Mouse (Mus musculus) right cerebral cortex, postnatal 4 days (tissue): ENCODE data around the gene Cxcr4.
A peak's percentile ranks its signal among the peaks of the same experiment; 100 is the strongest.
"Not testable (repeated sequence)": the region's sequence is repeated elsewhere in the genome, so short reads cannot be mapped to it uniquely, and the experiment has no call there.

Source experiments
- DNase-seq: peaks from one replicate; pipeline ENCODE4 v3.0.0-alpha.2; 2022

Gene Cxcr4

GRCm38 (mm10) chr1:128597209-128597782 is 5.2 kb upstream of the Cxcr4 start:
- DNase-seq = no peak

DNA sequence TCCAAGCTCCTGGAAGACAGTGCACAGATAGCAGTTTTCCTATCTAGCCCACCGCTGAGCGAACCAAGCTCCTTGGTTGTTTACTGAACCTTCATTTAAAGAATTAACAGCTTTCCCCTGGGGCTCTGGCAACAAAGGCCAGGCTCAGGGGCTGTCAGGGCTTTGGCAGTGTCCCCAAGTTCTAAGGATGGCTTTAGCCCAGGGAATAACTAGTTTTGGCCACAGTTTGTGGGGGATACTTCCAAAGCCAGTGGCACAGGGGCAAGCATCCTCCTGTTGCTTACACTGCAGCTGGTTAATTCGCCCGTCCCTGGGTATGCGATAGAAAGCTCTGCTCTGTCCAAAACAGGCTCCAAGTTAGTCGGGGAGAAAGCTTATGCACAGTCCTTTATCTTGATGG is 3.4 kb upstream of the Cxcr4 start:
- no peak for DNase-seq

DNA sequence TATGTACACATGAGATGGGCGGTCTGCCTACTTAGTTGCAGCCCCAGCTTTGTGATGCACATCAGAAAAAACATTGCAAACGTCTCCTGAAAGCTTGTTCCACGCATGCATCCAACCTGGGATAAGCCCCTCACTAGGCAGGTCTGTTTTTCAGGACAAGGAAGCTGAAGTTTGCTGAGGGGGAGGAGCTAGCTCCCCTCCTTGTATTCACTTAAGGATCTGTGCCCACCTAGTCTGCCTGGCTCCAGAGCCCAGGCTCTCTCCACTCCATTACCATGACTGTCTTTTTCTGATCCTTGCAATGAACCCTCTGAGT is 3.0 kb upstream of the Cxcr4 start:
- DNase-seq = no peak

DNA sequence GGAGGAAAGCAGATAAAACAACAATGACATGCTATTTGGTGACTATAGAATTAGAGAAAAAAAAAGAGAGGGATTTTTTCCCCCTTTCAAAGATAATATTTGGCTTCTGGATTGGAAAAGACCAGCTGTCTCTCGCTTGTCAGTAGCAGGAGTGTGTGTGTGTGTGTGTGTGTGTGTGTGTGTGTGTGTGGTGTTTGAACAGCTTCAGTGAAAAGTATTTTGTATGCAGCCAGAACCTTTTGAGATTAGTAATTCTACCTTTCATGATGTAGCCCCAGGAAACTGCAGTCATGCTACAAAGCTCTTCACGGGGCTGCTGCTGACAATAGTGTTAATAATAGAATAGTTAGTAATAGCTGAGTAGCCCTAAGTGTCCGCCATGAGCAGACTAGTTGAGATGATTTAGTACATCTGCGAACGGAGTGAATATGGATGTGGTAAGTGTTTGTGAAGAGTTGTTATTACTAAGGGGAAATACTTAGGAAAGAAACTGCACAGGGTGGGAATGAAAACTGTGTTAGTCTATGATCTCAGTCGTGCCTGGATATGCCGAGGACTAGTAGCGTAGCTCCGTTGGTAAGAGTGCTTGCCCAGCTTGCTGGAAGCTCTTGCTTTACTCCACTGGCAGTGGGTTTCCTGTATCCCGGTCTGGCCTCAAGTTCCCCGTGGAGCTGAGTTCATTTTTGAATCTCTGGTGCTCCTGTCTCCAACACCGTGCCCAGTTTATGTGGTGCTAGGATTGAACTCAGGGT is 2.4 kb upstream of the Cxcr4 start:
- DNase-seq = no peak

GRCm38 (mm10) chr1:128592961-128593501 is 938 bp upstream of the Cxcr4 start:
- peak; percentile 68 for DNase-seq

GRCm38 (mm10) chr1:128591721-128592210 is 327 bp downstream of the Cxcr4 start:
- DNase-seq = peak; percentile 21

GRCm38 (mm10) chr1:128590816-128591720 is 1.0 kb downstream of the Cxcr4 start:
- DNase-seq = peak; percentile 65

- no peak for DNase-seq
Measured at GRCm38 (mm10) chr1:128590011-128590410, 2.1 kb downstream of the Cxcr4 start.

DNA sequence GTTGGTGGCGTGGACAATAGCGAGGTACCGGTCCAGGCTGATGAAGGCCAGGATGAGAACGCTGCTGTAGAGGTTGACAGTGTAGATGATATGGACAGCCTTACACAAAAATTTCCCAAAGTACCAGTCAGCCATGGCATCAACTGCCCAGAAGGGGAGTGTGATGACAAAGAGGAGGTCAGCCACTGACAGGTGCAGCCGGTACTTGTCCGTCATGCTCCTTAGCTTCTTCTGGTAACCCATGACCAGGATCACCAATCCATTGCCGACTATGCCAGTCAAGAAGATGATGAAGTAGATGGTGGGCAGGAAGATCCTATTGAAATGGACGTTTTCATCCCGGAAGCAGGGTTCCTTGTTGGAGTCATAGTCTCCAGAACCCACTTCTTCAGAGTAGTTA is 2.6 kb downstream of the Cxcr4 start:
- DNase-seq = no peak

- no peak for DNase-seq
Measured at GRCm38 (mm10) chr1:128588337-128588736, 3.8 kb downstream of the Cxcr4 start.

DNA sequence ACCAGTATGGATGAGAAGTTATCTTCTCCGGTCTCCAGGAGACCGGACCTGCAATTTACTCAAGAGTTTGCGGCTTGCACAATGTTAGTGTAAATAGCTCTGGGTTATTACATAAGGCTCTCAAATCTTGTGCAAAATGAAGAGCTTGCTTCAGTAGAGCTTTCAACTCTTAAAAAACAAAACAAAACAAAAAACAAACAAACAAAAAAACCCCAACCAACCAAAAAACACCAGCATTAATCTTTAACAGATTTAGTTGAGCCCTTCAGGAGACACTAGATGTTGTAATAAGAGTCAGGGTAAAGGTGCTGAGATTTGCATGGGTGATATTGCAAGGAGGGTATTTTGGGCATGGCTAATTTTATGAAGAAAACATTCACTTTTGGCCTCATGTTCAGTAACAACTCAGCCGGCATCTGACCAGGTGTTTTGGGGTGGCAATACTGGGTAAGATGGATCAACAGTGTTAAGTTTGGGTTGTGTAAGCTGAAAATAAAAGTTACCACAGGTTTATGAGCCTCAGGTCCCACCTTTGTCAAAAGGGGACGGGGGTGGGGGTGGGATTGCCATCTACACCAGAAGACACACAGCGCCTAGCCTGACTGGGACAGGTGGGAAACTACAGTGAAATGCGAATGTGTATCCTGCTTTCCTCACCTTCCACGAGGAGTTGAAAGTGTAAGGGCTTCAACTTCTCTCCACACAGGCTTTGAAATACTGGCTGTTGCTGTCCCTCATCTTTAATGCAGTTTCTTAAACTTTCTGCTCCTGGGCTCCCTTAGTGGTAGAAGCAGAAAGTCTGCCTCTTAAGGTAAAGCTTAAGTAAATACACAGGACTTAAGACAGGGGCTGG is 4.9 kb downstream of the Cxcr4 start:
- DNase-seq = no peak

GRCm38 (mm10) chr1:128586162-128586927 is 5.7 kb downstream of the Cxcr4 start:
- DNase-seq = no peak

- DNase-seq = no peak
Measured at GRCm38 (mm10) chr1:128585396-128586161, 6.5 kb downstream of the Cxcr4 start.

- not testable (repeated sequence) for DNase-seq
Measured at GRCm38 (mm10) chr1:128584716-128585115, 7.4 kb downstream of the Cxcr4 start.

DNA sequence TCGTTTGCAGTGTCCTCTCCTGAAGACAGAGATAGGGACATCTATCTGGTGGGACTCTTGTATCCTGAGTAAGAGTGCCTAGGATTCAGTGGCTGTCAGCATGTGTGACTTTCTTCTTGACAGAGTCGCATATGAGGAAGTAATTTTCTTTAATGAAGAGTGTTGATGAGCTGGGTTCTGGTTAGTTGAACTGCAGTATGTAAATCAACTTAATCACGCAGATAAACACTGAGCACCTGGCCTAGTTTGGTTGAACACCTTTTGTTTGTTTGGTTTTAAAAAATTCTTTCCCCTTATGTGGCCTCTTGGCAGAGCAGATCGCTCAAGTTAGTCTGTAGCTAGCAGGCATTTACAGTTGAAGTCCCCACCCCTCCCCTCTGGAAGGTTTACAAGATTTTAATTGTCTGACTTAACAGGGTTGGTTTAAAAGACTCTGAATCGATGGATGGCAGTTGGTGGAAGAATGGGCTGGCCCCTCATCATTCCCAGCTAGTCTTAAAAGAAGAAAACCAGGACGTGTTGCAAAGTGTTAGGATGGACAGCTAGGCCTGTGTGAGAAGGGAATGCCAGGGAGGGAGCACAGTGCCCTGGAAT is 8.7 kb downstream of the Cxcr4 start:
- no peak for DNase-seq

GRCm38 (mm10) chr1:128580321-128580720 is 11.8 kb downstream of the Cxcr4 start:
- DNase-seq = no peak

GRCm38 (mm10) chr1:128578454-128578853 is 13.6 kb downstream of the Cxcr4 start:
- DNase-seq = no peak

GRCm38 (mm10) chr1:128575096-128575495 is 17.0 kb downstream of the Cxcr4 start:
- no peak for DNase-seq

- DNase-seq = no peak
Measured at GRCm38 (mm10) chr1:128571033-128571432, 21.1 kb downstream of the Cxcr4 start.

DNA sequence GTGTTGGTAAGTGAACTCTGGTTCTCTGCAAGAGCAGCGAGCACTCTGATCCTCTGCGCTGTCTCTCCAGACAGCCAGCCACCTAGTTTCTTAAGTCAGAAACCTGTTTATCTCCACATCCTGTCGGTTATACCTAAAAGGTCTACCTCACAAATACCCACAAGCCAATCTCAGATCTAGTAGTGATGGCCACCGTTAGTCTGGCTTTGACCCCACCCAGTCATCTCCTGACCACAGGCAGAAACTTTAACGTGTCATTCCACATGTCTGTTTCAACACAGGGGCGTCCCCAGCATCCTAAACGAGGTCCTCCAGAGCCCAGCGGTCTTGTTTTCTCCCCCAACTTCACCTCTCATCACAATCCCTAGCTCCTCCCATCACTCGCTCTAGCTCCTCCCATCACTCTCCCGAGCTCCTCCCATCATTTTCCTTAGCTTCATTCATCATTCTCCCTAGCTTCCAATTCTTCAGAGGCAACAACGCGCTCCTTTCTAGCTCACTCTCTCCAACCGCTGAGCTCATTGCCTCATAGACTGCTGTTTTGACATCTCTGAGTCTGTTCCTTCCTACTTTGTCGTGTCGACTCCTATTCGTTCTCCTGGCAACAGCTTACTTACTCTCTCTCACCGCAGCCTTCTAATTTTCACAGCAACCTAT is 22.0 kb downstream of the Cxcr4 start:
- DNase-seq = no peak
